Mouse (Mus musculus) stomach, postnatal 0 days (tissue): Measurements from ENCODE around the gene Sorcs3. TPM values are rescaled to one million over a fixed set of nuclear protein-coding genes. Genes with fewer than 3 reads are reported as not detected.

ENCODE experiments used
- ATAC-seq: fragments of 200-750 bp; cut with Nextera tagmentation; 2 replicates; pipeline ENCODE4 v1.8.0; 2017; ENCODE audit not compliant: low FRiP score, low TSS enrichment
- DNase-seq: peaks from one replicate; pipeline ENCODE4 v3.0.0-alpha.2; 2016; ENCODE audit warnings: low spot score
- H3K27ac ChIP-seq: fragments of 300-500 bp; sonication (generic); replicated peaks from 2 replicates; pipeline ENCODE4 v1.5.1; 2014; ENCODE audit warnings: mild to moderate bottlenecking, control low read depth
- H3K27me3 ChIP-seq: fragments of 300-500 bp; sonication (generic); 2 replicates; pipeline ENCODE4 v1.6.1; 2014; ENCODE audit warnings: low read length; ENCODE audit not compliant: control insufficient read depth, insufficient read depth
- H3K36me3 ChIP-seq: fragments of 300-500 bp; sonication (generic); 2 replicates; pipeline ENCODE4 v1.6.1; 2014; ENCODE audit warnings: low read length, mixed read lengths; ENCODE audit not compliant: control insufficient read depth, insufficient read depth
- H3K4me1 ChIP-seq: fragments of 300-500 bp; sonication (generic); replicated peaks from 2 replicates; pipeline ENCODE4 v1.6.1; 2014; ENCODE audit warnings: antibody characterized with exemption; ENCODE audit not compliant: control insufficient read depth, insufficient read depth
- H3K4me2 ChIP-seq: fragments of 300-500 bp; sonication (generic); replicated peaks from 2 replicates; pipeline ENCODE4 v1.6.1; 2014; ENCODE audit warnings: low read depth, mild to moderate bottlenecking, control low read depth, moderate library complexity
- H3K4me3 ChIP-seq: fragments of 300-500 bp; sonication (generic); 2 replicates; pipeline ENCODE4 v1.5.1; 2014; ENCODE audit warnings: low read depth, low read length, control low read depth
- H3K9ac ChIP-seq: fragments of 300-500 bp; sonication (generic); 2 replicates; pipeline ENCODE4 v1.6.1; 2014; ENCODE audit warnings: mild to moderate bottlenecking, low read length, control low read depth, mixed read lengths
- H3K9me3 ChIP-seq: fragments of 300-500 bp; sonication (generic); 2 replicates; pipeline ENCODE4 v1.6.1; 2016; ENCODE audit warnings: low read length; ENCODE audit not compliant: control insufficient read depth
- CTCF ChIP-seq: IDR thresholded peaks from 2 replicates; pipeline ENCODE4 v1.5.1; 2016; ENCODE audit warnings: antibody characterized with exemption, low read depth, mild to moderate bottlenecking, moderate library complexity
- EP300 ChIP-seq: optimal IDR thresholded peaks from 2 replicates; pipeline ENCODE3; 2016; ENCODE audit warnings: antibody characterized with exemption
- WGBS: fragments of 180-500 bp; shearing (Covaris S2); extraction: QIAGEN DNeasy Blood & Tissue Kit; methylation state at CpG from one replicate; pipeline ENCODE4 v1.1.7; 2014; 5-methylcytosine and 5-hydroxymethylcytosine counted together
- polyA plus RNA-seq: library from polyadenylated mRNA; unstranded; fragments of >200 nt; fragmentation: Nextera tagmentation; extraction: Ambion mirVana; gene quantifications from 2 replicates; pipeline ENCODE4 v1.2.1, GENCODE M21; 2015

Sorcs3 gene
- polyA plus RNA-seq, 1 experiment from 2014 or later: 0.28 TPM

DNA sequence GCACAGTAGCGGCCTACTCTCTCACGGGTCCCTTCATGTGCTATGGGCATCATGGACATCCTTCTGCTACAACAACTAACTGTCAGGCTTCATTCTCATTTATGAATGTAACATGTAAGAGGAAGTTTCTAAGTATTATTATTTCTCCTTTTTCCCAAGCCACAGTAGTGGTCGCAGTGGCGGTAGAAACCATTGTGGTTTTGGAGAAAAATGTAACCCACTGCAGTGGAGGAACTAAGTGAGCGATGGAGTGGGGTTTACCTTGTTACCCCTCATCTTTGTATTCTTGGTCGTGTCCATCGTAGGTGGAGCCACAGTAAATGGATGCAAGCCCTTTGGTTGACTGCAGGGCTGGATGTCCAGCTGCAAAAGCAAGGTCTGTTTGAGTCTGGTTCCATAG lies 318.0 kb downstream of the Sorcs3 start:
- 92% methylated on average over 7 of the region's 7 CpGs for WGBS
- H3K4me1 ChIP-seq: no peaks in the 10 kb centered on the region
- DNase-seq (no peak), ATAC-seq (no peak)
- H3K27ac ChIP-seq: no peak overlapping the region
- H3K4me3 ChIP-seq: no peak overlapping the region
- no peak for TF ChIP-seq EP300
- no peak for TF ChIP-seq CTCF
- no peaks in the 10 kb centered on the region for H3K27me3 ChIP-seq
- no peaks in the 10 kb centered on the region for H3K36me3 ChIP-seq
- H3K9ac ChIP-seq: no peak overlapping the region
- no peaks in the 10 kb centered on the region for H3K9me3 ChIP-seq
- no peak overlapping the region for H3K4me2 ChIP-seq

DNA sequence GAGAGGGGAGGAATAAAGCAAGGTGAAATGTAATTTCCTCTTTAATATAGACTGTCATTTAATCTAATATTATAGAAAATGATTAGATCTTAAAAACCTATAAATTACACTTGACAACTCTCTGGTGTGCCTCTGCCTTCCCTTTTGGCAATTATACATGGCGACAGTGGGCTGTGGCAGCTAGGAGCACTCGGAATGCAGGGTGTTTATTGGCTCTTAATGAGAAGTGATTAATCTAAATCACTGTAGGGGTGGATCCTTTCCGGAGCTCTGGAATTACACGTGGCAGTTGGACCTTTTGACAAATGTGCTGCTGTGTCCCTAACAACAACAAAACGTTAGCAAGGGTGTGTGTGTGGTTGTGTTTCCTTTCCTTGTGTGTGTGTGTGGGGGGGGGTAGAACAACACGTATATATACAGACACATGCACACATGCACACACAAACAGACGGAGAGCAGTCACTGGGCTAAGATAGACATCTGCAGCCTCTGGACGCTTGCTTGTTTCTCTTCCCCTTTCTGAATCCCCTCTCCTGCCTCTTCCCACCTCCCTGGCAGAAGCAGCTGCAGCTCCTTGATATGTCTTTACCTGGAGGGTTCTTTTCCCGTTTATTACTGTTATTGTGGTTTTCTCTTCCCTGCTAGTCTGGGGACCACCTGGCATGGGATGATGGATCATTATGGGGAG lies 318.8 kb downstream of the Sorcs3 start:
- Histone ChIP-seq H3K4me3 (no peak overlapping the region), H3K36me3 (no peaks in the 10 kb centered on the region), H3K27me3 (no peaks in the 10 kb centered on the region), H3K9me3 (no peaks in the 10 kb centered on the region), H3K4me2 (no peak overlapping the region), H3K9ac (no peak overlapping the region), H3K4me1 (no peaks in the 10 kb centered on the region), H3K27ac (no peak overlapping the region)
- 33% methylated on average over 9 of the region's 9 CpGs for WGBS
- no peak for DNase-seq
- TF ChIP-seq CTCF: no peak
- TF ChIP-seq EP300: no peak
- ATAC-seq: no peak

DNA sequence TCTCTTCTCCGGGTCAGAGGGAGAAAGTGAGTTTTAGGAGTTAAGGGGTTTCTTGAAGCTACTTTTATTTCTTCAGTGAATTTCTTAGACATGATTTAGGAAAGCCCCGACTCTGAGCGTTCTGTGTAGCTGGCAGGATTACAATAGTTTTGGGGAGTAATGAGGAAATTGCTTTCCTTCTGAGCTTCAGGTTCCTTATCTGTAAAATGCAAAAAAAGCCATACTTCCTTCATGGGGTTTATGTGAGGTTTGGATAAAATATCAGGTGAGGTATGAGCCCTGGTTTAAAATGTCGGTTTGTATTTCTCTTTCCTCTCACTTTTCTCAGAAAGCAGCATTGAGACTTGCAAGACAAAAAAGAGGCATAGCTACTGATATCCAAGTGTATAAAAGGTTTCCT lies 327.8 kb downstream of the Sorcs3 start:
- no peak overlapping the region for H3K27ac ChIP-seq
- H3K27me3 ChIP-seq: no peaks in the 10 kb centered on the region
- H3K4me3 ChIP-seq: no peak overlapping the region
- no peak for TF ChIP-seq CTCF
- no peak for TF ChIP-seq EP300
- no peak overlapping the region for H3K9ac ChIP-seq
- H3K36me3 ChIP-seq: no peaks in the 10 kb centered on the region
- no peak for ATAC-seq
- 67% methylated on average over 4 of the region's 4 CpGs for WGBS
- no peaks in the 10 kb centered on the region for H3K9me3 ChIP-seq
- no peaks in the 10 kb centered on the region for H3K4me1 ChIP-seq
- H3K4me2 ChIP-seq: no peak overlapping the region
- no peak for DNase-seq

DNA sequence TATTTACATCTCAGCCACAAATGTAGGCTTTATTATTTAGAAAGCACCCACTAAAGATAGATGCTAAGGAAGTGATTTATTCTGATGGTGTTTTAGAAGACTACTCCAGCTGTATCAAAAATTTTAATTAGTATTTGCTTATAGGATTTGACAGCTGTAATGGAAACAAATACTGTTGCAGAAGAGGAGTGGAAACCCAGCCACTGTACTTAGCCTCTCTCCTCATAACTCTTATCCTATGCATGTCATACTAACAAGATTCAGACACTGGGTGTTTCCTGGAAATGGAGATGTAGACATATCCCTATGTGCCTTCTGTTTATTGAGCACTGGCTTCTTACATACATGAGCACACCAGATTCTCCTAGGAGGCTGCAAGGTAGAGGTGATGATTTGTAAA lies 338.5 kb downstream of the Sorcs3 start:
- Histone ChIP-seq H3K27me3 (no peaks in the 10 kb centered on the region), H3K27ac (no peak overlapping the region), H3K4me3 (no peak overlapping the region), H3K9me3 (no peaks in the 10 kb centered on the region), H3K4me1 (no peaks in the 10 kb centered on the region), H3K4me2 (no peak overlapping the region), H3K36me3 (no peaks in the 10 kb centered on the region), H3K9ac (no peak overlapping the region)
- ATAC-seq: no peak
- DNase-seq: no peak
- TF ChIP-seq EP300 (no peak), CTCF (no peak)

DNA sequence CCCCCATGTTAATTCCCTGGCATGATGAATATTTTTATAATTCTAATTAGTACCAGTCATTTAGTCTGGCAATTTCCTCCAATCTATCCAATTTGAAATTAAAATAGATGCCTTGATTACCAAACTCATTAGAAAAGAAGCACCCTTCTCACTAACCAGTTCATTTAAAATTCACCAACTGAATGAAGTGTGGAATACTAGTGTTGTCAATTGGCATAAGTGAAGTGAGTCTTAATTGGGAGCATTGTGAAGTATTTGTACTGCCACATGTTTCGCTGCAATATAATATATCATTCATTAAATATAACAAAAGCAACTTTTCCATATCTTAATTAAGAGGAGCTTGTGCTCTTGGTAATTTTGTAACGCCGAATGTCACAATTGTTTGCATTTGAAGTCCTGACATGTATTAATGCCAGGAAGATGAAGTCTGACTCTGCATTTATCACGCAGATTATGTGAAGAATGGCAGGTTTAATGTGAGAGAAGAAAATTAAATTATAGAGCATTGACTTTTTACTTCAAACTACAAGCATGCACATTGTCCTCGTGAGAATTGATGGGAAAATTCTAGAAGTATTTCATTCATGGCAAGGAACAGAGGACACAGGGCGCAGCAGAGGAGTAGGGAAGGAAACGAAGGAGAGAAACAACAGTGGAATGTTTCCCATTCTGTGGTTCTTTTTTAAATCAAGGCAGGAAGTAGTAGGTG lies 339.8 kb downstream of the Sorcs3 start:
- WGBS: 85% methylated on average over 7 of the region's 7 CpGs
- no peak overlapping the region for H3K4me3 ChIP-seq
- H3K36me3 ChIP-seq: no peaks in the 10 kb centered on the region
- no peak overlapping the region for H3K4me2 ChIP-seq
- H3K9ac ChIP-seq: no peak overlapping the region
- no peaks in the 10 kb centered on the region for H3K27me3 ChIP-seq
- H3K9me3 ChIP-seq: no peaks in the 10 kb centered on the region
- DNase-seq (no peak), ATAC-seq (no peak)
- no peaks in the 10 kb centered on the region for H3K4me1 ChIP-seq
- no peak overlapping the region for H3K27ac ChIP-seq
- TF ChIP-seq EP300: no peak
- no peak for TF ChIP-seq CTCF

DNA sequence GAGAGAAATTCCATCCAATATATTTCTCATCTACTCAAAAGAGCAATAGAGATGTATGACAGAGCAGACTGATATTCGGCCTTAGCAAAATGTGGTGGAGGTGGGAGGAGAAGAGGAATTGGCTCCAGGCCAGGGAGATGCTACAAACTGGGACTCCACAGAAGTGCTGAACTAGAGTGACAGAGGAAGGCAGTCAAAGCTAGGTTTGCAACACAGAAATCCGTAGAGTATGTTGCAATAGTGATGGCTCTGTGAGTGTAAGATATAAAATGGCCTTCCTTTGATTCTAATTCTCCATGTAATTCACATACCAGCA lies 340.3 kb downstream of the Sorcs3 start:
- 78% methylated on average over 2 of the region's 2 CpGs for WGBS
- Histone ChIP-seq H3K9ac (no peak overlapping the region), H3K4me3 (no peak overlapping the region)

More for the DNA sequence above, 340.3 kb downstream of the Sorcs3 start:
- H3K4me2 ChIP-seq: no peak overlapping the region
- no peaks in the 10 kb centered on the region for H3K36me3 ChIP-seq
- DNase-seq (no peak), ATAC-seq (no peak)
- H3K4me1 ChIP-seq: no peaks in the 10 kb centered on the region
- no peaks in the 10 kb centered on the region for H3K9me3 ChIP-seq
- no peak overlapping the region for H3K27ac ChIP-seq
- TF ChIP-seq EP300 (no peak), CTCF (no peak)
- H3K27me3 ChIP-seq: no peaks in the 10 kb centered on the region
